Mouse (Mus musculus): ENCODE results near the gene Krtap3-1. TPM values are rescaled to one million over a fixed set of nuclear protein-coding genes. Genes with fewer than 3 reads are reported as not detected.
"Not testable (repeated sequence)": the region's sequence is repeated elsewhere in the genome, so short reads cannot be mapped to it uniquely, and the experiment has no call there.

Gene Krtap3-1
- polyA plus RNA-seq (2015; fragmentation: Nextera tagmentation; extraction: Ambion mirVana): not detected in 2 replicates

DNA sequence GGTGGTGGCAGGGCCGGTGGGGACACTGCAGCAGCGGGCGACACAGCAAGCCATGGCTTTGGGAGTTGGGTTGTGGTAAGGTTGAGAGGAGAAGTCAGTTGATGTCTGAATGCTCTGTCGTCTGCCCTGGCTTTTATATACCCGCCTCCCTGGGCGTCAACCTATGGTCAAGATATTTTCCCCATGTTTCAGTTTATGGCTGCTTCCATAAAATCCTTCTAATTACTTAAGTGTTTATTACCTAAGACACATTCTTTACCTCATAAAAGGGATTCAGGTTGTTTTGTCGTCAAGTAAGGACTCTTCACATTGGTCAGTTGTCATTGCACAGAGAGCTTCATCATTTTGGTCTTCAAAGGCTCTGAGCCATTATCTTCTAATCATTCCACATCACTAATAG lies at the start of gene Krtap3-1:
Gene Krtap3-1, minus strand, starts transcription at position 101 of the 400 bp plus-strand sequence.
- no peaks in the 10 kb centered on the region for H3K9me3 ChIP-seq (ENCODE audit: low read length)
- no peak for DNase-seq
- H3K4me1 ChIP-seq (ENCODE audit: insufficient read depth): no peaks in the 10 kb centered on the region
- H3K4me2 ChIP-seq (ENCODE audit: low read depth, low read length): no peak within 1 kb of the TSS
- WGBS (ENCODE audit: insufficient replicate concordance): 80% methylated on average over 7 of the region's 7 CpGs
- no peak within 1 kb of the TSS for H3K9ac ChIP-seq (replicated peaks)
- TF ChIP-seq CTCF (IDR thresholded peaks at IDR 0.05; ENCODE audit: low read depth) (no peak), EP300 (IDR thresholded peaks at IDR 0.05; ENCODE audit: low read depth) (no peak)
- H3K27me3 ChIP-seq (ENCODE audit: insufficient read depth, low read length): no peaks in the 10 kb centered on the region
- ATAC-seq: no peak
- no peak within 1 kb of the TSS for H3K4me3 ChIP-seq (ENCODE audit: low read depth, low read length)
- H3K36me3 ChIP-seq (replicated peaks; ENCODE audit: insufficient read depth, low read length): no peaks in the 10 kb centered on the region
- no peak within 1 kb of the TSS for H3K27ac ChIP-seq (ENCODE audit: low read depth)

GRCm38 (mm10) chr11:99614796-99615363 lies 48.5 kb upstream of the Krtap3-1 start, which contains the start of gene Krtap2-4:
Gene Krtap2-4 (minus strand): TSS chr11:99614846.
- DNase-seq (no peak), ATAC-seq (no peak)
- WGBS (ENCODE audit: insufficient replicate concordance): 61% methylated on average over 3 of the region's 3 CpGs
- Histone ChIP-seq H3K27me3 (ENCODE audit: insufficient read depth, low read length) (no peaks in the 10 kb centered on the region), H3K9me3 (ENCODE audit: low read length) (no peaks in the 10 kb centered on the region), H3K4me2 (ENCODE audit: low read depth, low read length) (no peak within 1 kb of the TSS), H3K4me3 (ENCODE audit: low read depth, low read length) (no peak within 1 kb of the TSS), H3K36me3 (replicated peaks; ENCODE audit: insufficient read depth, low read length) (no peaks in the 10 kb centered on the region), H3K27ac (ENCODE audit: low read depth) (no peak within 1 kb of the TSS), H3K4me1 (ENCODE audit: insufficient read depth) (no peaks in the 10 kb centered on the region), H3K9ac (replicated peaks) (no peak within 1 kb of the TSS)
- TF ChIP-seq CTCF (IDR thresholded peaks at IDR 0.05; ENCODE audit: low read depth) (no peak), EP300 (IDR thresholded peaks at IDR 0.05; ENCODE audit: low read depth) (no peak)

- not testable (repeated sequence) for H3K27ac ChIP-seq (ENCODE audit: low read depth); H3K9ac ChIP-seq (replicated peaks); H3K4me2 ChIP-seq (ENCODE audit: low read depth, low read length); ATAC-seq; H3K9me3 ChIP-seq (ENCODE audit: low read length); H3K36me3 ChIP-seq (replicated peaks; ENCODE audit: insufficient read depth, low read length); DNase-seq; H3K27me3 ChIP-seq (ENCODE audit: insufficient read depth, low read length); H3K4me1 ChIP-seq (ENCODE audit: insufficient read depth); H3K4me3 ChIP-seq (ENCODE audit: low read depth, low read length)
- 64% methylated on average over 1 of the region's 2 CpGs for WGBS (ENCODE audit: insufficient replicate concordance)
Observed at GRCm38 (mm10) chr11:99610089-99610488, 43.7 kb upstream of the Krtap3-1 start, which contains the start of gene Gm11937. Gene Gm11937 (minus strand): TSS chr11:99610189.

DNA sequence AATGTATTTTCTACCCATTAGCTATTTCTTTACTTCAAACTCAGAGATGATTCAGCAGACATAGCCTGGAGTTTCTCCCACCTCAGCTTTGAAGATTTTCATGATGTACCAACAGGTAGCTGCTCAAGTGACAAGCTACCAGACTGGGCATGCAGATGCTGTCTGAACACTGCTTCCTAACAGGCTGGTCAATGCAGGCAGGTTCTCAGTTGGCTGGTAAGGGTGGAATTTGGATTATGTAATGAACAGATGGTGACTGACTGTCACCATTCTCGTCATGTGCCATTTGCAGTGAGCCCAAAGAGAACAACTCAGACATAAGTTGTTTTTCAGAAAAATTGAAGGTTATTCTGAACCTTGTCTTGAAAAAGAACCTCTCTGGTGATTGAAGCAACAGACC lies 42.7 kb upstream of the Krtap3-1 start:
- no peak for DNase-seq
- H3K36me3 ChIP-seq (replicated peaks; ENCODE audit: insufficient read depth, low read length): no peaks in the 10 kb centered on the region
- no peaks in the 10 kb centered on the region for H3K4me1 ChIP-seq (ENCODE audit: insufficient read depth)
- H3K27me3 ChIP-seq (ENCODE audit: insufficient read depth, low read length): no peaks in the 10 kb centered on the region
- no peak overlapping the region for H3K9ac ChIP-seq (replicated peaks)
- no peak for TF ChIP-seq CTCF (IDR thresholded peaks at IDR 0.05; ENCODE audit: low read depth)
- no peak for TF ChIP-seq EP300 (IDR thresholded peaks at IDR 0.05; ENCODE audit: low read depth)
- WGBS (ENCODE audit: insufficient replicate concordance): 54% methylated on average over 1 of the region's 1 CpGs
- no peak overlapping the region for H3K4me3 ChIP-seq (ENCODE audit: low read depth, low read length)
- H3K4me2 ChIP-seq (ENCODE audit: low read depth, low read length): no peak overlapping the region
- ATAC-seq: no peak
- H3K9me3 ChIP-seq (ENCODE audit: low read length): no peaks in the 10 kb centered on the region
- no peak overlapping the region for H3K27ac ChIP-seq (ENCODE audit: low read depth)

- not testable (repeated sequence) for H3K27me3 ChIP-seq (ENCODE audit: insufficient read depth, low read length); H3K27ac ChIP-seq (ENCODE audit: low read depth); H3K4me3 ChIP-seq (ENCODE audit: low read depth, low read length); ATAC-seq; H3K9me3 ChIP-seq (ENCODE audit: low read length); H3K36me3 ChIP-seq (replicated peaks; ENCODE audit: insufficient read depth, low read length); H3K9ac ChIP-seq (replicated peaks); H3K4me2 ChIP-seq (ENCODE audit: low read depth, low read length); DNase-seq; H3K4me1 ChIP-seq (ENCODE audit: insufficient read depth)
- 70% methylated on average over 1 of the region's 1 CpGs for WGBS (ENCODE audit: insufficient replicate concordance)
Observed at GRCm38 (mm10) chr11:99603208-99603607, 36.8 kb upstream of the Krtap3-1 start, which contains the start of gene Gm11938. Gene Gm11938 (minus strand): TSS chr11:99603308.

DNA sequence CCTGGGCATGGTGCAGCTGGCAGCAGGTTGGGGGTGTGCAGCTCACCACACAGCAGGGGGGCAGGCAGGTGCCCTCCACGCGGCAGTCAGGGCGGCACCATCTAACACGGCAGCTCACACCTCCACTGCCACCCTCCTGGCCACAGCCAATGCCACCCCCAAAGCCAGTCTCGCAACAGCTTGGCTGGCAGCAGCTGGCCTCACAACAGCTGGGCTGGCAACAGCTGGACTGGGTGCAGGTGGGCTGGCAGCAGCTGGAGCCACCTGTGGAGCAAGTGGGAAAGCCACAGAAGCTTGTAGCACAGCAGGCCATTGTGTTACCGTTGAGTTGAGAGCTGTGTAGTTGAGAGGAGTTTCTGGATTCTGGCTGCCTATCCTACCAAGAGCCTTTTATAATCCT lies 31.3 kb upstream of the Krtap3-1 start, which contains the start of gene Krtap9-3:
Gene Krtap9-3, minus strand, starts transcription at position 364 of the 400 bp plus-strand sequence.
- not testable (repeated sequence) for H3K27ac ChIP-seq (ENCODE audit: low read depth); DNase-seq; H3K27me3 ChIP-seq (ENCODE audit: insufficient read depth, low read length); H3K4me2 ChIP-seq (ENCODE audit: low read depth, low read length); H3K36me3 ChIP-seq (replicated peaks; ENCODE audit: insufficient read depth, low read length); H3K9me3 ChIP-seq (ENCODE audit: low read length); H3K4me1 ChIP-seq (ENCODE audit: insufficient read depth); H3K9ac ChIP-seq (replicated peaks); ATAC-seq; H3K4me3 ChIP-seq (ENCODE audit: low read depth, low read length)
- 67% methylated on average over 6 of the region's 6 CpGs for WGBS (ENCODE audit: insufficient replicate concordance)

DNA sequence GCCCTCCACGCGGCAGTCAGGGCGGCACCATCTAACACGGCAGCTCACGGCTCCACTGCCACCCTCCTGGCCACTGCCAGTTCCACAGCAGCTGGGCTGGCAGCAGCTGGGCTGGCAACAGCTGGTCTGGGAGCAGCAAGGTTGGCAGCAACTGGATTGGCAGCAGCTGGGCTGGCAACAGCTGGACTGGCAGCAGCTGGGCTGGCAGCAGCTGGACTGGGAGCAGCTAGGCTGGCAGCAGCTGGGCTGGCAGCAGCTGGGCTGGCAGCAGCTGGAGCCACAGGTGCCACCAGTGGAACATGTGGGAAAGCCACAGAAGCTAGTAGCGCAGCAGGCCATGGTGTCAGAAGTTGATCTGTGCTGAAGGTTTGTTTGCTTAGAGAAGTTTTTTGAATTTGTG lies 24.6 kb upstream of the Krtap3-1 start, which contains the start of gene Krtap1-3:
Gene Krtap1-3, minus strand, starts transcription at position 359 of the 400 bp plus-strand sequence.
- no peak within 1 kb of the TSS for H3K9ac ChIP-seq (replicated peaks)
- H3K4me1 ChIP-seq (ENCODE audit: insufficient read depth): no peaks in the 10 kb centered on the region
- WGBS (ENCODE audit: insufficient replicate concordance): 78% methylated on average over 6 of the region's 6 CpGs
- ATAC-seq (no peak), DNase-seq (no peak)
- H3K27me3 ChIP-seq (ENCODE audit: insufficient read depth, low read length): no peaks in the 10 kb centered on the region
- no peak within 1 kb of the TSS for H3K27ac ChIP-seq (ENCODE audit: low read depth)
- no peak within 1 kb of the TSS for H3K4me3 ChIP-seq (ENCODE audit: low read depth, low read length)
- TF ChIP-seq CTCF (IDR thresholded peaks at IDR 0.05; ENCODE audit: low read depth) (no peak), EP300 (IDR thresholded peaks at IDR 0.05; ENCODE audit: low read depth) (no peak)
- no peaks in the 10 kb centered on the region for H3K9me3 ChIP-seq (ENCODE audit: low read length)
- no peaks in the 10 kb centered on the region for H3K36me3 ChIP-seq (replicated peaks; ENCODE audit: insufficient read depth, low read length)
- H3K4me2 ChIP-seq (ENCODE audit: low read depth, low read length): no peak within 1 kb of the TSS
